Mouse (Mus musculus): ENCODE data around the gene Bpnt1. TPM values are rescaled to one million over a fixed set of nuclear protein-coding genes. Genes with fewer than 3 reads are reported as not detected.
A peak's percentile ranks its signal among the peaks of the same experiment; 100 is the strongest.

Bpnt1 gene
- polyA plus RNA-seq, 1 experiment from 2014 or later = 64.0 TPM

DNA sequence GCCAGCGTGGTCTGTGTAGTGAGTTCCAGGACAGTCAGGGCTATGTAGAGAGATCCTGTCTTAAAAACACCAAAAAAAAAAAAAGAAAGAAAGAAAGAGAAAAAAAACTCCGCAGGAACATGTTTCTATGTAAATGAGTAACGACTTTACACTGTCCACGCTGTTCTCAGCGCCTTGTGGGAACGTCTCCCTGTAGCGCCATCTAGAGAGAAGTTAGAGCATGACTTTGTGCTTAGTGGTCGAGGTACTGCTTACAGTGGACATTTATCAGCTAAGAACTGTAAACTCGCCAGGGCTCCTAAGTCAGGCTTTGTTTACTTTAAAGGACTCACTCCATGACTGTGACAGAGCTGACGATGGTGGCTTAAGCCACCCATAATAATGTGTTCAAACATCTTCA lies 14.2 kb downstream of the Bpnt1 start:
- Histone ChIP-seq H3K4me1 (replicated peaks; ENCODE audit: control insufficient read depth, insufficient read depth) (no peaks in the 10 kb centered on the region), H3K9ac (ENCODE audit: low read length) (no peak overlapping the region), H3K4me2 (replicated peaks; ENCODE audit: low read depth) (no peak overlapping the region), H3K36me3 (ENCODE audit: control insufficient read depth, insufficient read depth, low read length) (peaks cover 23% of the 10 kb centered on the region), H3K9me3 (ENCODE audit: control insufficient read depth, low read length) (no peaks in the 10 kb centered on the region), H3K4me3 (ENCODE audit: low read depth, low read length) (no peak overlapping the region), H3K27ac (replicated peaks) (no peak overlapping the region), H3K27me3 (ENCODE audit: control insufficient read depth, insufficient read depth, low read length) (no peaks in the 10 kb centered on the region)
- ATAC-seq (ENCODE audit: low FRiP score, low TSS enrichment) (peak; percentile 65; the same call in 1 of the 2 replicates), DNase-seq (ENCODE audit: low spot score) (no peak)
- WGBS = 64% methylated on average over 10 of the region's 10 CpGs
- TF ChIP-seq CTCF (IDR thresholded peaks at IDR 0.05; ENCODE audit: low read depth) = peak; percentile 63
- no peak for TF ChIP-seq EP300 (optimal IDR thresholded peaks at IDR 0.05)

- Histone ChIP-seq H3K9me3 (ENCODE audit: control insufficient read depth, low read length) (no peaks in the 10 kb centered on the region), H3K9ac (ENCODE audit: low read length) (no peak overlapping the region), H3K27me3 (ENCODE audit: control insufficient read depth, insufficient read depth, low read length) (no peaks in the 10 kb centered on the region), H3K36me3 (ENCODE audit: control insufficient read depth, insufficient read depth, low read length) (peaks cover 27% of the 10 kb centered on the region), H3K4me2 (replicated peaks; ENCODE audit: low read depth) (no peak overlapping the region), H3K4me3 (ENCODE audit: low read depth, low read length) (no peak overlapping the region), H3K27ac (replicated peaks) (no peak overlapping the region), H3K4me1 (replicated peaks; ENCODE audit: control insufficient read depth, insufficient read depth) (no peaks in the 10 kb centered on the region)
- ATAC-seq (ENCODE audit: low FRiP score, low TSS enrichment) (no peak), DNase-seq (ENCODE audit: low spot score) (no peak)
- 94% methylated on average over 14 of the region's 14 CpGs for WGBS
- TF ChIP-seq CTCF (IDR thresholded peaks at IDR 0.05; ENCODE audit: low read depth) (no peak), EP300 (optimal IDR thresholded peaks at IDR 0.05) (no peak)
These were observed 17.8 kb downstream of the Bpnt1 start for GRCm38 (mm10) chr1:185349741-185350140.

DNA sequence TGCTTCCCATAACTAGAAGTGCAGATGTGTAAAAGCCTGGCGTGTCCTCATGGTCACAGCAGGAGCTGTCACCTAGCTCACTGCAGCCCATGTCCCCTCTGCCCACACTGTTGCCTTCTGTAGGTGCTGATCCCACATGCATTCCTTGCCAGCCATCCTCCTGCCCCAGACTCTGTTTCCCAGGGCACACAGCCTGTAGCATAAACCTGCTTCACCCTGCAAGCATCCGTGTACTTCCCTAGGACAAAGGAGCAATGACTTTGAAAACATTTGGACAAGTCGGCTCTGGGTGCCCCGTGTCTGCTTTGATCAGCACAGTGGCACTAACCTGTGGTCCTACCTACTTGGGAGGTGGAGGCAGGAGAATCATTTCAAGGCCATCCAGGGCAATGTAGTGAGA lies 18.7 kb downstream of the Bpnt1 start:
- Histone ChIP-seq H3K4me3 (ENCODE audit: low read depth, low read length) (no peak overlapping the region), H3K4me2 (replicated peaks; ENCODE audit: low read depth) (no peak overlapping the region), H3K4me1 (replicated peaks; ENCODE audit: control insufficient read depth, insufficient read depth) (no peaks in the 10 kb centered on the region), H3K27ac (replicated peaks) (no peak overlapping the region), H3K9ac (ENCODE audit: low read length) (no peak overlapping the region), H3K9me3 (ENCODE audit: control insufficient read depth, low read length) (no peaks in the 10 kb centered on the region), H3K27me3 (ENCODE audit: control insufficient read depth, insufficient read depth, low read length) (no peaks in the 10 kb centered on the region), H3K36me3 (ENCODE audit: control insufficient read depth, insufficient read depth, low read length) (peaks cover 23% of the 10 kb centered on the region)
- 92% methylated on average over 4 of the region's 4 CpGs for WGBS
- DNase-seq (ENCODE audit: low spot score) (no peak), ATAC-seq (ENCODE audit: low FRiP score, low TSS enrichment) (no peak)
- TF ChIP-seq CTCF (IDR thresholded peaks at IDR 0.05; ENCODE audit: low read depth) (no peak), EP300 (optimal IDR thresholded peaks at IDR 0.05) (no peak)

DNA sequence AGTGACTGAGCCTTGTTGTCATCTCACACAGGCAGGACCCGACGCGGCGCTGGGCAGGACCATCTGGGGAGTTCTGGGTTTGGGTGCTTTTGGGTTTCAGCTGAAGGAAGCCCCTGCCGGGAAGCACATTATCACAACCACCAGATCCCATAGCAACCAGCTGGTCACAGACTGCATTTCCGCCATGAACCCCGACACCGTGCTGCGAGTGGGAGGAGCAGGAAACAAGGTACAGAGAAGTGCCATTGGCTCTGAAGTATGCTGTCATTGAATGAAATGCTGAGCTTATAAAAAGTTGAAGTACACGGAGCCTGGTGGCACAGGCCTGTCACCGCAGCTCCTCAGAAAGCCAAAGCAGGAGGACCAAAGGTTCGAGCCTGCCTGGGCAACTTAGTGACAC lies 20.2 kb downstream of the Bpnt1 start:
- Histone ChIP-seq H3K9ac (ENCODE audit: low read length) (no peak overlapping the region), H3K27ac (replicated peaks) (no peak overlapping the region), H3K4me2 (replicated peaks; ENCODE audit: low read depth) (no peak overlapping the region), H3K4me3 (ENCODE audit: low read depth, low read length) (no peak overlapping the region), H3K4me1 (replicated peaks; ENCODE audit: control insufficient read depth, insufficient read depth) (no peaks in the 10 kb centered on the region), H3K27me3 (ENCODE audit: control insufficient read depth, insufficient read depth, low read length) (no peaks in the 10 kb centered on the region), H3K9me3 (ENCODE audit: control insufficient read depth, low read length) (no peaks in the 10 kb centered on the region), H3K36me3 (ENCODE audit: control insufficient read depth, insufficient read depth, low read length) (peaks cover 25% of the 10 kb centered on the region)
- TF ChIP-seq EP300 (optimal IDR thresholded peaks at IDR 0.05) (no peak), CTCF (IDR thresholded peaks at IDR 0.05; ENCODE audit: low read depth) (no peak)
- DNase-seq (ENCODE audit: low spot score) = no peak
- 89% methylated on average over 12 of the region's 12 CpGs for WGBS
- no peak for ATAC-seq (ENCODE audit: low FRiP score, low TSS enrichment)

DNA sequence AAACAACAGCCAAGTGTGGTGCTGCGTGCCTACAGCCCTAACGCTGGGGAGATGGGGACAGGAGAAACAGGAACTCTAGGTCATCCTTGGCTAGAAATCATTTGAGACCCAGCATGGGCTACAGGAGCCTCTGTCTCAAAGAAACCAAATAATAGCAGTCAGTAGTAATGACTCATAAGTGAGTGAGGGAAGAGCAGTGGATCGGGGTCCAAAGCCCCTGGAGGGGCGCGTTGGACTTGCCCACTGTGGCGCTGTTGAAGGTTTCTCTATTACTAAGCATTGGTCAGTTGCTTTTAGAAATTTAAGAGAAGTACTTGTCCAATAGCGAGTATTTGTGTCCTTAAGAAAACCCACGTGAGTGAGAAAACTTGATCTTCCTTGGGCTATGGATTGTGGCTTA lies 21.4 kb downstream of the Bpnt1 start:
- WGBS = 93% methylated on average over 8 of the region's 8 CpGs
- Histone ChIP-seq H3K4me2 (replicated peaks; ENCODE audit: low read depth) (no peak overlapping the region), H3K9ac (ENCODE audit: low read length) (no peak overlapping the region), H3K27ac (replicated peaks) (no peak overlapping the region), H3K27me3 (ENCODE audit: control insufficient read depth, insufficient read depth, low read length) (no peaks in the 10 kb centered on the region), H3K9me3 (ENCODE audit: control insufficient read depth, low read length) (no peaks in the 10 kb centered on the region), H3K36me3 (ENCODE audit: control insufficient read depth, insufficient read depth, low read length) (peaks cover 22% of the 10 kb centered on the region), H3K4me3 (ENCODE audit: low read depth, low read length) (no peak overlapping the region), H3K4me1 (replicated peaks; ENCODE audit: control insufficient read depth, insufficient read depth) (no peaks in the 10 kb centered on the region)
- DNase-seq (ENCODE audit: low spot score) = no peak
- no peak for ATAC-seq (ENCODE audit: low FRiP score, low TSS enrichment)
- TF ChIP-seq EP300 (optimal IDR thresholded peaks at IDR 0.05) (no peak), CTCF (IDR thresholded peaks at IDR 0.05; ENCODE audit: low read depth) (no peak)

DNA sequence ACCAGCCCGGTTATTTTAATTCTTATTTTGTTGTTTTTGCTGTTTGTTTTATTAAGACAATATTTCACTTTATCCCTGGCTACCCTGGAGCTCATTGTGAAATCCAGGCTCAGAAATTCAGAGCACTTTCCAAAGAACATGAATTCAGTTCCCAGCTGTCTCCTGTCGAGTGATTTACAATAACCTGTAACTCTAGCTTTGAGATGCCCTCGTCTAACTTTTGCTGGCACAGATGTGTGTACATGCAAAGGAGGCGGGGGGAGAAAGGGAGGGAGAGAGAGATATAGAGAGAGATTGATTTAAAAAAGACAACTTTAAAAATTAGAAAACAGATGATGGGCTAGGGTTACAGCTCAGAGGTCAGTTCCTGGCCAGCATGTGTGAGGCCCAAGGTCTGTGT lies 22.8 kb downstream of the Bpnt1 start:
- no peak for ATAC-seq (ENCODE audit: low FRiP score, low TSS enrichment)
- TF ChIP-seq EP300 (optimal IDR thresholded peaks at IDR 0.05) (no peak), CTCF (IDR thresholded peaks at IDR 0.05; ENCODE audit: low read depth) (no peak)
- peaks cover 17% of the 10 kb centered on the region for H3K36me3 ChIP-seq (ENCODE audit: control insufficient read depth, insufficient read depth, low read length)
- H3K4me1 ChIP-seq (replicated peaks; ENCODE audit: control insufficient read depth, insufficient read depth) = no peaks in the 10 kb centered on the region
- H3K27ac ChIP-seq (replicated peaks) = no peak overlapping the region
- DNase-seq (ENCODE audit: low spot score) = no peak
- H3K4me3 ChIP-seq (ENCODE audit: low read depth, low read length) = no peak overlapping the region
- no peak overlapping the region for H3K4me2 ChIP-seq (replicated peaks; ENCODE audit: low read depth)
- WGBS = 80% methylated on average over 4 of the region's 4 CpGs
- H3K9ac ChIP-seq (ENCODE audit: low read length) = no peak overlapping the region
- H3K27me3 ChIP-seq (ENCODE audit: control insufficient read depth, insufficient read depth, low read length) = no peaks in the 10 kb centered on the region
- no peaks in the 10 kb centered on the region for H3K9me3 ChIP-seq (ENCODE audit: control insufficient read depth, low read length)
